Mouse (Mus musculus) right cerebral cortex, postnatal 4 days (tissue): ENCODE results near the gene Usf3.

ENCODE experiments used
- DNase-seq: peaks from one replicate; pipeline ENCODE4 v3.0.0-alpha.2; 2022

The Usf3 gene

GRCm38 (mm10) chr16:44173966-44174530 lies 1.0 kb downstream of the Usf3 start:
- no peak for DNase-seq

DNA sequence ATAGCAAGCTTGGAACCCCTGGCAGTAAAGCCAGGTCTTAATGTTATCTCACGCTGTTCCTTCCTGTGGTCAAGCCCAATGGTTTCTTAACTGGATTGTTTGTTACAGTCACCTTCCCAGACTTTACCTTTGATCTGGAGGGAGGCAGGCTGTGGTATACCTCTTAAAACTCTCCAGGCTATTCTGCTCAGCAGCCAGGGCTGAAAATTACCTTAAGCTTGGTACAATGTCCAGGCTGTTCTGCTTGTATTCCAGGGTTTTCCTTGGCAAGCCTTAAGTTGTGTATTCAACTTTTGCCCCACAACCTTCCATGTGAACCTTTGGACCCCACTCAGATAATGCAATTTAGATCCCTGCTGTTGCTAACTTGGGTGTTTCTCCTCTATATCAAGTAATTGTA lies 2.0 kb downstream of the Usf3 start:
- DNase-seq: no peak

DNA sequence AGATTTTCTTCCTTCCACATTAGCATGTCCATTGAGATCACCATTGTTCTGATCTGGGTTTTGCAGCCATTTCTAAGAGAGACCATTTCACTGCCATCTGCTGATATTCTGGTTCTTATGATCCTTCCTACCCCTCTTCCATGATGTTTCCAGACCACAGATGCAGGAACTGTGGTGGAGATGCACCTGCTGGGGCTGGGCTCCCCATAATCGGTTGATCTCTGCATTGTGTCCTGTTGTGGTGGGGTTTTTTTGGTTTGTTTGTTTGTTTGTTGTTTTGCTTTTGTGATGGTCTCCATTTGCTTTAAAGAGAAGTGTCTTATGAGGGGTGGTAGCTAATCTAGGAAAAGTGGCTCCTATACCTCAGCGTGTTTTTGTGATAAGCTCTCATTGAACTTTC lies 3.5 kb downstream of the Usf3 start:
- DNase-seq: no peak

DNA sequence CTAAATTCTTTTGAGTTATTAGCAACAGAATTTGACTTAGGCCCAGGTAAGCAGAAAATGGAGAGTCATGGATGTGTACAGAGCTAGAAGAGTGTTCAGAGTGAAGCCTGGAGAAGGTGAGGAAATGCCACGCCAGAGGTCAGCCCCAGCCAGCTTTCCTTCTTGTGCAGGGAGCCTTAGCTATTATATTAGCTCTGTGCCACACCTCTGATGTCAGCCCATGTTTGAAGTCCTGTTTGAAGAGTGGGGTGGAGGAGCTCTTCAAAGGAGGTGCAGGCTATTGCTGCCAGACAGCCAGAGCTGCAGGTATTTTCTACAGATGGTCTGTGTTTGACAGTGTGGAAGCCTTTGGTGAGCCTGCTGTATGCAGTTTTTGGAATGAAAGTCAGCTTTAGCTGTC lies 5.5 kb downstream of the Usf3 start:
- DNase-seq: no peak

- DNase-seq: no peak
Observed at GRCm38 (mm10) chr16:44182597-44182996, 9.6 kb downstream of the Usf3 start.

GRCm38 (mm10) chr16:44184769-44185168 lies 11.7 kb downstream of the Usf3 start:
- DNase-seq: no peak

DNA sequence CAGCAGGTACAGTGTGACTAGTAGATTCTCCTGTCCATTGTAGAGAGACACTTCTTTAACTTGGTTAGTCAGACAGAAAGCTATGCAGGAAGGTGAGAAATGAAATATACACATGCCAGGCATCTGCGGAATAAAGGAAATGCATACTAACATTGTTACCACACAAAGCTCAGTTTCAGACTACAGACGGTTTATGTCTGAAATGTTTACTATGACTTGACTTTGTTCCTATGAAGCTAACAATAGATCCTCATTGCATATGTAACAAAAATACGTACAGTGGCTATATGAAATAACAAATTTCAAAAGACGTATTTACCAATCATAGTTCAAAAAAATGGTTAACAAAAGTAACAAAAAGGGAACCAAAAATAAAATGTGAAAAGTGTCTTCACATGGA lies 14.1 kb downstream of the Usf3 start:
- no peak for DNase-seq

DNA sequence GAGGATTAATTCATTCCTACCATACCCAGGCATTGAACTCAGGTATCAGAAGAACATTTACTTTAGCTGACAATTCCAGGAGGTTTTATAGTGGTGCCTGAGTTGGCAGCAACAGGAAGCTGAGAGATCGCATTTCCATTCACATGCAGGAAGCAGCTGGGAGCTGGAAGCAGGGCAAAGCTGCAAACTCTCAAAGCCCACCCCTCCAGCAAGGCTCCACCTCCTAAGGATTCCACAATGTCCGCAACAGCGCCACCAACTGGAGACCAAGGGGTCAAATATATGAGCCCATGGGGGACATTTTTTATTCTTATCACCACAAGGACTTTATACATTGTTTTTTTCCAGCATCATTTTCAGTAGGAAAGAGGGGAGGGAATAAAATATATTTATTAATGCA lies 15.7 kb downstream of the Usf3 start:
- no peak for DNase-seq

DNA sequence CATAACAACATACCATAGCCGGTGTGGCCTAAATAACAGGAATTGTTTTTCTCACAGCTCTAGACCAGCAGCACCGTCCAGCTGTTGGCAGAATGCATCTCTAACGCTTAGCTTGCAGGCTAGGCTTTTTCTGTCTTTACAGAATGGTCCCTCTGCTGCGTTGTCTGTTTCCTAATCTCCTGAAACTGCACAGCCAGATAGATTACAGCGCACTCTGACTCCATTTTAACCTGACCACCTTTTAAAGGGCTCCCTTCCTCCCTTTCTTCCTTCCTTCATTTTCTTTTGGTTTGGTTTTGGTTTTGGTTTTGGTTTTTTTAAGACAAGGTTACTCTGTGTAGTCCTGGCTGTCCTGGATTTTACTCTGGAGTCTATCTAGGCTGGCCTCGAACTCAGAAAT lies 17.0 kb downstream of the Usf3 start:
- DNase-seq: no peak

- no peak for DNase-seq
Observed at GRCm38 (mm10) chr16:44190968-44191367, 17.9 kb downstream of the Usf3 start.

DNA sequence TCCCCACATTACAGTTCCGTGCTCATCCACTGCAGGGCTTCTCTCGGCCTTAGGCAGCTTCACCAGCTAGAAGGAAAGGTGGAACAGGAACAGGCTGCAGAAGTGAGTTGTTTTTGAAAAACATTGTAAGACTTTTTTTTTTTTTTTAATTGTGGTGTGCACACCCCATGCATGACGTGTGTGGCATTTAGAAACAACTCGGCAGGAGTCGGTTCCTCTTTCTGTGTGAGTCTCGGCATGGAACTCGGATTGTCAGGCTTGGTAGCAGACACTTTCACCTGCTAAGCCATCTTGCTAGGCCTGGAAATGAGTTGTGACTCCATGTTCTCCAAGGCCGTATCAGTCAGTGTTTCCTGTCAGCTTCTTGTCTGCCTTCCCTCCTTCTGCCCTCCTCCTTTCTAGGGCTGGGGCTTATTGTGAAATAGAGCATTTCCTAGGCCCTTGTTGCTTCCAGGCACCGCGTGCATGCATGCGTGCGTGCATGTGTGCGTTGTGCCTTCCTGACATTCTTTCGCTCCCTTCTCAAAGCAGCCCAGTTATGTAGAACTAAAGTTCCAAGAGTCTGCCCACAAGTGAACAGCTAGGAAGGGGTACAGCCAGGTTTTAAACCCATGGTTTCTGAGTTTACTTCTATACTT lies 26.1 kb downstream of the Usf3 start:
- no peak for DNase-seq

GRCm38 (mm10) chr16:44200146-44200545 lies 27.1 kb downstream of the Usf3 start:
- DNase-seq: no peak

DNA sequence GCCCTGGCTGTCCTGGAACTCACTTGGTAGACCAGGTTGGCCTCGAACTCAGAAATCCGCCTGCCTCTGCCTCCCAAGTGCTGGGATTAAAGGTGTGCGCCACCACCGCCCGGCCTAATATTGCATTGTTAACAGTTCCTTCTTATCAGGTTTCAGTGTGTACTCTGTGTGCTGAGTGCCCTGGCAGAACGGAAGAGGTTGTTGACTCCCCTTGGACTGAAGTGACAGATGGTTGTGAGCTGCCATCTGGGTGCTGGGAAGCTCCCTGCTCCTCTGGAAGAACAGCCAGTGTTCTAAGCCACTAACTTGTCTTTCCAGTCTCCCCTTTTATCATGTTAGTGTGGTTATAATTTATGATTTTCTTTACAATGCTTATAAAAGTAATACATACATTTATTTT lies 31.3 kb downstream of the Usf3 start:
- DNase-seq: no peak

DNA sequence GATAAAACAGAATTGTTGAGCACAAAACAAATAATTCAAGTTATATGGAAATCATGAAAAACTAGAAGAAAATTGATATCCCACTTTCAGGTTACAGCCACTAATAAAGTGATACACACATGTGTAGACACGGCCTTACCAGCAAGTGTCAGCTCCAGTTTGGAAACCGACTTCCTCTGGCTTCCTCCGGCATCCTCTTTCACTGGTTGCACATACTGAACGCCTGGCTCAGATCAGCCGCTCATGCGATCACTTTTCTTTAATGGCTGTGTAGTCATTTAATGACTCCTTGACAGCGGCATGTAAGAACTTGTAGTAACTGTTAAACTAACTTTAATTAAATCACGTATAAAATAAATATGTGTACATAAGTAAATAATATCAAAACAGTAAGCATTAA lies 32.9 kb downstream of the Usf3 start:
- no peak for DNase-seq

DNA sequence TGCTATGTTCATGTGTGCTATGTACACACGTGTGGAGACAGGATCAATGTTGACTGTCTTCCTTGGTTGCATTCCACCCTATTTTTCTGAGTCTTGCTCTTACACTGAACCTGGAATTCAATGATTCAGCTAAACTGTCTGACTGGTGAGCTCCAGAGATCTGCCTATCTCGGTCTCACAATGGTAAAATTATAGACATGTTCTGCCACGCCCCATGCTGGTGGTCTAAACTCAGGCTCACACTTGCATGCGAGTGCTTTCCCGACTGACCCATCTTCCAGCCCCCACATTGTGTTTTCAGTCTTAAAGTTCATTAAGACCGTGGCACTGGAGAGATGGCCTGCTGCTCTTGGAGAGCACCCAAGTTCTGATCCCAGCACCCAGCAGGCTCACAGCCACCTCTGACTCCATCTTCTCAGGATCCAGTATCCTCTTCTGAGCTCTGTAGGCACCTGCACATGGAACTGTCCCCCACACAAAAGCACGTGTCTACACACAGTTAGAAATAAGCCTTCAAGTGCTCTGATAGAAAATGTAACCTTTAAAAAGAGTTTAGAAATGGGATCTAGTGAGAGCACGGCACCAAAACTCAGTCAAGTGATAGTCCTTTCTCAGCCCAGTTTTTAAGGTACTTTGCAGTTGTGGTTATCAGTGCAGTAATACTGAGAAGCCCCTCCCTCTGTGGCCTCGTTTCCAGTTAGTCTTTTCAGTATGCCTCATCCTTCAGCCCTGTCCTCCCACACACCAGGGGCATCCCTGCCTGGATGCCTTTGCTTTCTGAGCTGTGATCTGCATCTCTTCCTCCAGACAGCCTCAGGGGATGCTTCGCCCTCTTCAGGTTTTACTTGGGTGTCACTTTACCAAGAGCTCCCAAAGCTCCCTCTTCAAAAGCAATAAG lies 37.4 kb downstream of the Usf3 start:
- no peak for DNase-seq

DNA sequence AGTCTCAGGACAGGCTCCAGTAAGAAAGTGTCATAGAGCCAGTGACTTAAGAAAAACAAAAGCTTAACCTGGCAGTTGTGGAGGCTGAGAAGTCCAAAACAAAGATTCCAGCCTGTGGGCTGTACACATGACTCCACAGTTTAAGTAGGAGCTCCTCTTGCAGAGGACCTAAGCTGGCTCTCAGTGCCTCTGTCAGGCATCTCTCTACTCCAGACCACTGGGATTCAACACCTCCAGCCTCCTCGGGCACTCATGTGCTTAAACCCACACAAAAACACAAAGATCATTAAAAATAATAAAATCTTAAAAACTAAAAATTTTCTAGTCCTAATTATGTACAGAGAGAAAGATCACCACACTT lies 38.0 kb downstream of the Usf3 start:
- no peak for DNase-seq

GRCm38 (mm10) chr16:44212703-44213102 lies 39.7 kb downstream of the Usf3 start:
- no peak for DNase-seq

GRCm38 (mm10) chr16:44215513-44215912 lies 42.5 kb downstream of the Usf3 start:
- no peak for DNase-seq

GRCm38 (mm10) chr16:44216417-44216816 lies 43.4 kb downstream of the Usf3 start:
- DNase-seq: no peak

DNA sequence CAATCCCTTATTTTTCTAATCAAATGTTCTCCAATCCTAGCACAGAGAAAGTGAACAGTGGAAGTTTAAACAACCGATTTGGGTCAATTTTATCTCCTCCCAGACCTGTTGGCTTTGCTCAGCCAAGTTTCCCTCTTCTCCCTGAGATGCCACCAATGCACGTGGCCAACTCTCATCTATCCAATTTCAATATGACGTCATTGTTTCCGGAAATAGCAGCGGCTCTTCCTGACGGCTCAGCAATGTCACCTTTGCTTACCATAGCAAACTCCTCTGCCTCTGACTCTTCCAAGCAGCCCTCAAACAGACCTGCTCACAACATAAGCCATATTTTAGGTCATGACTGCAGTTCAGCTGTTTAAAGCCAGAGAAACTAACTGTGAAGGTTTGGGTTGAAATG lies 48.4 kb downstream of the Usf3 start:
- DNase-seq: no peak

GRCm38 (mm10) chr16:44226706-44227291 lies 53.8 kb downstream of the Usf3 start:
- no peak for DNase-seq

GRCm38 (mm10) chr16:44233019-44233418 lies 60.0 kb downstream of the Usf3 start:
- no peak for DNase-seq

GRCm38 (mm10) chr16:44237836-44238235 lies 64.8 kb downstream of the Usf3 start:
- no peak for DNase-seq

- no peak for DNase-seq
Observed at GRCm38 (mm10) chr16:44238835-44239263, 65.8 kb downstream of the Usf3 start.
